Mouse (Mus musculus) R1 (cell line): ENCODE data around the gene R3hdm2.

Experiments used
- DNase-seq: peaks from one replicate; pipeline ENCODE4 v3.0.0-alpha.2; 2018; ENCODE audit warnings: low read depth, low spot score

R3hdm2 gene

DNA sequence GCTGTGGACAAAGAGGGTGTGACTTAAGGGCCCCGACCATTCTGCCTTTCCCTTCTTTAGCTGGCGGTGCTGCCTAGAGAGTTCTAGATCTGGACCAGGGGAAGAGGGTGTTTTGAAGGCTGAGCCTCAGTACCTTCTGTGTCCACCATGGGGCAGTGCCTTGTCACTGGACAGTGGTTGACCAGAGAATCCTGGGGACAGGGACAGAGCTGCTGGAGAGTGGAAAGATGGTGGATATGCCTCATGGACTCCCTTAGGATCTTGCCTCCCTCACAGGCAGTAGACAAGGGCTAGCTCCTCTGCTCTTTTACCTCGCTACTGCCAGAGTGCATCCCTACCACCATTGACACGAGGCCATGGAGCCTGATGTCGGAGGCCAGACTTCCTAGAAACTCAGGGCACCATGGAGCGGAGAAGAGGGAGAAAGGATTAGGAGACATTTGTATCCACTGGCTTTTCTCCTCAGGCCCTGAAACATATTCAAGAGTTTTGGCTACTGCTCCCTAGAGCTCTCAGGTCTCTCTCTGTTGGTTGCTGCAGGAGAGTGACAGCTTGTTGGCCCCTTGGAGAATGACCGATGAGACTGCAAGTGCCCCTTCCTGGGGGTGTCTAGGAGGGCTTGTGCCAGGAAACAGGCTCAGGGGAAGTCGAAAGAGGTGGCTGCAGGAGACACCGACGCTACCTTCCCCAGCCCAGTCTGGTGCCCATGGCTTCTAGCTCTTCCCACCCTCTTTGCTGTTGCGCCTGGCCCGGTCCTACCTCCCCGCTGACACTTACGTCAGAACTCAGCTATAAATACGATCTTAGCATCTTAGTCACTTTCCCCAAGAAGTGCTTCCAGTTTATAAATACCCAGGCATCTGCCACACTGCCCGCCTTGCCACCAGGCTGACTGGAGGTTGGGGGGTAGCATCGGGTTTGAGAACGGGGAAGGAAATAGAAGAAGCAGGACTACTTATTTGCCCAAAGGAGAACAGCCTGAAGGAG lies 25.9 kb upstream of the R3hdm2 start, which contains the start of gene Inhbe:
Inhbe (minus strand) TSS at position 503 of the 987 bp plus-strand sequence.
- DNase-seq: no peak

DNA sequence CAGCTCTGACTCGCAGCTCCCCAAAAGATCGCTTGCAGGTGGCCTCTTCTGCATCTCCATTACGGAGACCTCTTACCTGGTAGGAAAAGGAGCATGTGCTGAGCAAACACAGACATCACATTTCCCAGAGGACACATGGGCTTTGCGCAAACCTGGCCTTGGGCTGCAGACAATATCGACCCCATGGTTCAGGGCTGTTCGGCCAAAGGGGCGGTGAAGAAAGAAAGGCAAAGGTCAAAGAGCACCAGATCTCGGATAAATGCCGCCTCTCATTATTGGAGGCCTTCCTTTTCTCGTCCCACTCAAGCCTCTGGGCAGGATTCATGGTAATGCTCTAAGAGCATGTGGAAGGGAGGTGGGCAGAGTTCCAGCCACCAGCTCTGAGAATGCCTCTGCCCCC lies 24.8 kb upstream of the R3hdm2 start:
- DNase-seq: no peak

DNA sequence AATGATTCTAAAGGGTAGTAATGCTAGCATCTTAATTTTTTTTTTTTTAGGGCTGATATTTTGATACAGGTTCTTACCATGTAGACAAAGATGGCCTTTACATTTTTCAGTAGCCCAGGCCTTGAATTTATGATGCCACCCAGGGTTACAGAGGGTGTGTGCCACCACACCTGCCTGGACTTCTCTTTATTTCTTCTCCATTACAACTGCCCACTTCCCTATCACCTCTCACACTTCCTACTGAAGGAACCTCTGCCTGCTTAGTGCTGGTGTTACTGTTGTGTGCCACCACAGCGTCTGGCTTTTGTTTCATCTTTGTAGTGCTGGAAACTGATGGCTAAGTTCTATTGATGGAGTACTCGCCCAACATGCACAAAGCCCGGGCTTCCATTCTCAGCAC lies 19.4 kb upstream of the R3hdm2 start:
- no peak for DNase-seq

DNA sequence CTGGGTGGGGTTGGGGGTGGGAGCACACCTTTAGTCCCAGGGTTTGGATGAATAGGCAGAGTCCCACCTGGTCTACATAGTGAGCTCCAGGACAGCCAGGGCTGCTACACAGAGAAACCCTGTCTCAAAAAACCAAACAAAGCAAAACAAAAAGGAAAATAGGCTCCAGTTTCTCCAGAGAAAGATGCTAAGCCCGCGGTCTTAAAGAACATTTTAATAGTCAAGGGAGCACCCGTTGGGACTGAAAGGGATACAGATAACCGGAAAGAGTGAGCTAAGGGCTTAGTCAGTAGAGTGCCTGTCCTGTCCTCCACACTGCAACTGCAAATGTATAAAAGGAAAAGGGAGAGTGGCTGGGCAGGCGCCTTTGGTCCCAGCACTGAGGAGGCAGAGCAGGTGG lies 13.0 kb upstream of the R3hdm2 start:
- DNase-seq: peak; percentile 83

DNA sequence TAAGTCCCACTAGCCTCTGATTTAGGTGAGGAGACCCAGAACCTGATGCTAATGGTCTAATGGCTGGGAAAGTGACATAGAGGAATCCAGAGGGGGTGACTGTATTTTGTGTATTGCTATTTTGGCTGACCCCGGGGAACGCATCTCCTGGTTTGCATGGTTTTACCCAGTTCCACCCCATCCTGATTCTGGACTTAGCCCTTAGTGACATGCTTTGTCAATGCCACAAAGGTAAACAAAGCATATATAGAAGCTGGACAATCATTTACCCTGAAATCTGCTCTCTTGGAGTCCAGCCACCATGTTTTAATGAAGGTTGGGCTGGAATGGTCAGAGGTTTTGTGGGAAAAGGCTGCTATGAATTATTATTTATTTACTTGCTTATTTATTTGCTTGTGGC lies 11.9 kb upstream of the R3hdm2 start:
- no peak for DNase-seq

DNA sequence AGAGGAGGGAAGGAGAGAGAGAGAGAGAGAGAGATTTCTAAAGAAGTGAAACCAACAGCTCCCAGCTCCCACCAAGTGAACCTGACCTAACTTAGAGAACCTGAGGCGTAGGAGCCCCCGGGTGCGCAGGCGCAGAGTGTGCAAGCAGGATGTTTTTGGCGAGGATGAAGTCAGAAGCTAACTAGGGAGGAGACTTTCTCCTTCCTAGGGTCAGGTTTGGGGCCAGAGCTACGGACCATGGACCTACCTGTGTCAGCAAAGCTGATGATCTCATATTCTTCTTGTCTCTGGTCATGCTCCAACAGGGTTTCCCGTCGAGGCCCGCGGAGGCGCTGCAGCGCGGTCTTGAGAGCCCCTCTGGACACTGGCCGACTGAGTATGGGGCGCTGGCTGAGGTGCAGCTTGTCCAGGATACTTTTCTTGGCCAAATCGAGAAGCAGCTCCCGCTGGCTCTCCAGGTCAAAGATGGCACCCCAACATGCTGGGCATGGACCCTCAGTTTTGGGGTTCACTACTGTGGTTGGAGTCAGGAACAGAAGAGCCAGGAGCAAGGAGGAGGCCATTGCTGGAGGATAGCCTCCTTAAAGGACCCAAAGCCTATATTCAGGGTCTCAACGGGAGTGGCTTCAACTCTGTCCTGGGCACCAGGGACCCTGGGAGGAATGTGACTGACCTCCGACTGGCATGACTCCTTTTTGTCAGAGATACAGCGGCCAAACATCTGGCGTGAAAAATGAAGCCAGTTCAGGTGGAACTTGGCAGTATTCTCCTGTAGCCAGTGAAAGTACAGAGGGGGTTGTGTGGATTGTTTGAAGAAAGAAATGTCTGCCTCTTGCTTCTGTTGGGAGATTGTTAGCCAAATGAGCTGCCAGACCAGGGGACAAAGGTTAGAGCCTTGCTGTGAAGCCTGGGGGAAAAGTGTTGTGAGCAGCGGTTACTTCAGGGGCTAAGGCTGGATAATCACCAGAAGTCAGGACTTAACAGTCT lies 10.0 kb upstream of the R3hdm2 start, which contains the start of gene Inhbc:
Inhbc (minus strand) TSS at position 598 of the 987 bp plus-strand sequence.
- peak; percentile 45 for DNase-seq

DNA sequence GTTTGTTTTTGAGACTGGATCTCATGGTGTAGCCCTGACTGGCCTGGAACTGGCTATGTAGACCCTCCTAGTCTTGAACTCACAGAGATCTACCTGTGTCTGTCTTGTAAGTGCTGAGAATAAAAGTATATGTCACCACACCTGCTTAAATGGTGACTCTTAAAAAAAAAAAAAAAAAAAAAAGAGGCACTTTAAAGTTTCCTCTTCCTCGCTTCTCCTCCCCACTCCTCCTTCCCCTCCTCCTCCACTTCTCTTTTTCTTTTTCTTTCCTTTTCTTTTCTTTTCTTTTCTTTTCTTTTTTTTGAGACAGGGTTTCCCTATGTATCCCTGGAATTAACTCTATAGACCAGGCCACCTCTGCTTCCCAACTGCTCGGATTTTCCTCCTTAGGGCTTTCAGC lies 9.1 kb upstream of the R3hdm2 start:
- DNase-seq: no peak

DNA sequence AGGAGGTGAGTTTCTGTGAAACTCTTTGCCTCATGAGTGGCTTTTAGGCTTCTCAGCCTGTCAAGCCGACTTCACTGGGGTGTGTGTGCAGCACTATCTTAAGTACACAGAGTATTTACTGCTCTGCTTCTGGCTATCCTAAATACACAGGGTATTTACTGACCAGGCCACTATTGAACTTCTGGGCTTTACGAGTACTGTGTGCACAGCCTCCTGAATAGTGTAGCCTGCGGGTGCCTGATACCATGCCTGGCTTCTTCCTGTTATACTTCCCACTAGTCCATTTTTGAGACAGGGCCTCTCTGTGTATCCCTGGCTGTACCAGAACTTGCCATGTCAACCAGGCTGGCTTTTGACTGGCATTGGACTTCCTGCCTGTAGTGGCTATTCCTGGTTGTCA lies 2.4 kb upstream of the R3hdm2 start:
- no peak for DNase-seq

DNA sequence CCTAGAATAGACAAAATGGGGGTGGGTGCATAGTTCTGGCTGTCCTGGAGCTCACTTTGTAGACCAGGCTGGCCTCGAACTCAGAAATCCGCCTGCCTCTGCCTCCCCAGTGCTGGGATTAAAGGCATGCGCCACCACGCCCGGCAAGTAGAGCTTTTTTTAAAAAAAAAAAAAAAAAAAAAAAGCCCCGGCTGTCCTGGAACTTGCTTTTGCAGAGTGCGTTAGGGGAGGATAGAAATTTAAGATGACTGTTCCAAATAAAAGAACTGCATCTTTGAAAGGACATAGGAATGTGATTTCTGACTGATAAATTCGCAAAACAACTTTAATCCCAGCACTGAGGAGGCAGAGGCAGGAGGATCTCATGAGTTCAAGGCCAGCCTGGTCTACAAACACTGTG lies 473 bp upstream of the R3hdm2 start:
- DNase-seq: no peak

DNA sequence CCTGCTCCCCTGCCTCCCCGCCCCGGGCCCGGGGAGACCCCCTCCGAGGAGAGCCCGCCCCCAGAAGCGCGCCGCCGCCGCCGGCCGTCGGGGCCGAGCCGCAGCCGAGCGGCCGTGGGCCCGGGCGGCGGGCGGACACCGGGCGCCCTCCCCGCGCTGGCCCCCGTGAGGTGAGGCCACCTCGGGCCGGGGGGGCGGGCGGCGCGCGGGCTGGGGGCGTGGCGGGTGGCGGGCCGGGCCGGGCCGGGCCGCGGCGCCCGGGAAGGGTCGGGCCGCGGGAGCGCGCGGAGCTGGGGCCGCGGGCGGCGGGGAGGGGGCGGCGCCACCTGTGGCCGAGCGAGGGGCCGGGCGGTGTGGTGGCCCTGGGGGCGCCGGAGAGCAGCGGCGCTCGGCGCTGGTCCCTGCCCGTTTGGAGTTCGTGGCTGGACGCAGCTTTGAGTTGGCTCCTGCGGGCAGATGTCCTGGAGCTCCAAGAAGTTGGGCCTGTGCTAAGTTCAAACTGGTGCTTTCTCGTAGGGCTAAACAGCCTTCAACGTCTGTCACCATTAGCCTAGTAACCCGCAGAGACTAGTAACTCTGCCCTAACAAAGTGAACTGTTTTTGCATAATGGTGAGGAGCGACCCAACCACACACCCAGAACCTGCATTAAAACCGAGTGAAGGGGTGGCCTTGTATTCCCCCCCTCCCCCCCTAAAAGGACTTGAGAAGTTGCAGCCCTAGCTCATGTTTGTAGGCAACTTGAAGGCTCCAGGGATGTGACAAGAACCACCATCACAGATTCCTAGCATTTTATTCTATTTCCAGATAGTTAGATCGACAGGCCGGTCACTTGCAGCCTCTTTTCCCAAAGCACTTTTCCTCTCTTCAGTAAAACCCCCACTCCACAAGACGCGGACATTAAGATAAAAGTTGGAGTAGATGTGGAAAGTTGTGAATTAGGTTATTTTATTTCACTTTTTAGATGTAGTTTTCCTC lies 928 bp downstream of the R3hdm2 start:
- peak; percentile 77 for DNase-seq

DNA sequence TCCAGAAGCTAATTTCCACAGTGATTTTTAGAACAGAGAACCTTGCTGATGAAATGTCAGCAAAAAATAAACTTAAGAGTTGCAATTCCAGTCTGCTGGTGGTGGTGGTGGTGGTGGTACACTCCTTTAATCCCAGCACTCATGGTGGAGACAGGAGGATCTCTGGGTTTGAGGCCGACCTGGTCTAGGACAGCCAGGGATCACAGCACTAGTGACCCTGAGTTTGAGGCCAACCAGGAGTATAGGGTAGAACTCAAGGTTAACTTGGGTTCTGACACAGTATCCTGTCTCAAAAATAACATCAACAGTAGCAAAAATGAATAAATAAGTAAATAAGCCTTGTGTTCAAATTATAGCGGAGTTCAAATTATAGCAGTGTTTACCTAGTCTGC lies 1.6 kb downstream of the R3hdm2 start:
- DNase-seq: no peak

DNA sequence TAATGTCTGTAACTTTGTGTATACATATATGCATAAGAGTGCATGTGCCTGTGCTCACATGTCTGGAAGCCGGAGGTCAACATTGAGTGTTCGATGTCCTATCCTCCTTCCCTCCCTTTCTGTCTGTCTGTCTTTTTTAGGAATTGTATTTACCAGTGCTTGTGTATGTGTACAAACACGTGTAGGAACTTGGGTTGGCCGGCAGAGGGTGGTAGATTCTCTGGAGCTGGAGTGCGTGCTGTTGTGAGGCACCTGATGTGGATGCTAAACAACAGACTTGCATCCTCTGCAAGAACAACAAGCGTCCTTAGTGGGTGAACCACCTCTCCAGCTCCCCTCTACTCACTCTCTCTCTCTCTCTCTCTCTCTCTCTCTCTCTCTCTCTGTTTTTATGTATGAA lies 11.6 kb downstream of the R3hdm2 start:
- peak; percentile 87 for DNase-seq

DNA sequence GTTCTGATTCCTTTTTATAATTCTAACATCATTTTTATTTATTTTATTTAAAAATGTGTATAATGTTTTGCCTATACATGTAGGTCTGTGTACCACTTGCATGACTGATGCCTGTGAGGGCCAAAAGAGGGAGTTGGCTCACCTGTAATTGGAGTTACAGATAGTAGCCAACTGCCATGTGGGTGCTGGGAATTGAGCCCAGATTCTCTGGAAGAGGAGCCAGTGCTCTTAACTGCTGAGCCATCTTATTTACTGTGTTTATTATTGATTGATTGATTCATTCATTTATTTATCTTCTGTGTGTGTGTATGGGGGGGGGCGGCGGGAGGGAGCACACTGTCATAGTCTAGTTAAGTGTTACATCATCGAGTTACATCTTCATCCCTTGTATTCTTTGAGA lies 24.6 kb downstream of the R3hdm2 start:
- no peak for DNase-seq

DNA sequence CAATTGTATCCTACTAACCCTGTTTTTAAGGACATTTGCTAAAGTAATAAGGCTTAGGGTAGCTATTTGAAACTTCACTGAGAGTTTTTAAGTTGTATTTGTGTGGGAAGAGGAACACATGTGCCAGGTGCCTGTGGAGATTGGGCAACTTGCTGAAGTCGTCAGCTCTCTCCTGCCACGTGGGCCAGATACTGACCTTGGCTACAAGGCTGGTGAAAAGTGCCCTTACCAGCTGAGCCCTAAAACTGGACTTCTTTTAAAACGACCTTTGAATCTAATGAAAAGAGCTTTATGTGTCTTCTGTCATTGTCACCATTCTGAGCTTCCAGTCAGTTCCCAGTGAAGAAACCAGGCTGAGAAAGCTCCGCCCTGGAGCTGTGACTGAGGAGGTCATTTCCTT lies 27.3 kb downstream of the R3hdm2 start:
- DNase-seq: no peak

DNA sequence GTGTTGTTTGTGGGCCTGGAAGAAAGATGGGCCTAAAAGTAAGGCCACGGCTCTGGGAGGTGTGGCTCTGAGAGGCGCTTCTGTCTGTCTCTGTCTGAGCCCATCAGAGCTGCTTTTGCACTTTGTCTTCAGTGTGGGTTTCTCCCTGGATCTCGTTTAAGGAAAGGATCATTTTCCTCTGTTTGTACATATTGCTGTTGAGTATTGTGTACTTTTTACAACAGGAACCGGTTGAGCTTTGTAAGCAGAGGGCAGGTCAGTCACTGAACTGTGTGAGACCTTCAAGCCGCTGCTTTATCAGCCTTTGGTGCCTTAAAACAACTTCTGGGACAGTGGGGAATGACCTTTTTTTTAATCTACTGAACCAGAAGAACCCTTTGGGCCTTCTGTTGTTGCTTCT lies 32.0 kb downstream of the R3hdm2 start:
- DNase-seq: no peak

DNA sequence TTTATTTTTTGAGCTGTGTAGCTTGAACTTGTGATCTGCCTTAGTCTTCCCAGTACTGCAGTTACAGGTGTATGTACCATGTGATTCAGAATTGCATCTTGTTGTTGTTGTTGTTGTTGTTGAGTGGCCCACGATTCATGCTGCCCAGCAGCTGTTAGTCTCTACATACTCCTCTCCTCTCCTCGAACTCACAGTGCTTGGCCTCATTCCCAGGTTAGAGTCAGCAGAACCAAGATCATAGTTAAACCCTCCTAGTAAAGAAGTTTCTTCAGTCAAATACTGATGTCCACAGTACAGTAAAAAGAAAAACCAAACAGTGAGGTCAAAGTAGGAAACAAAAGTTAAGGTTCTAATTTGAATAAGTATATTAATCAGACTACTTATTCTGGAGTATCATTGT lies 32.6 kb downstream of the R3hdm2 start:
- no peak for DNase-seq

DNA sequence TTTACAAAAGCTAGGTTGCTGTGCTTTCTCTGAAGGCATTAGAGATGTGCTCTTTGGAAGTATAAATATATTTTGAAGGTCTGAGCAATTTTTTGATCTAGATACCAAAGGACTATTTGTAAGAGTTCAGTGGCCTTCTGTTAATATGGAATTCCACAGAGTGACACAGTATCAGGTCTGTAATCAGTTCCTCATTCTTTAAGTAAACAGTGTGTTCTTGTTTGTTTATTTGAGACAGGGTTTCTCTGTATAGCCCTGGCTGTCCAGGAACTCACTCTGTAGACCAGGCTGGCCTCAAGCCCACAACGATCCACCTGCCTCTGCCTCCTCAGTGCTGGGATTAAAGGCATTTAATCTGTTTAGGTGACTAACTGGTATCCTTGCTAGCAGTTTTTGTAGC lies 33.5 kb downstream of the R3hdm2 start:
- DNase-seq: no peak

DNA sequence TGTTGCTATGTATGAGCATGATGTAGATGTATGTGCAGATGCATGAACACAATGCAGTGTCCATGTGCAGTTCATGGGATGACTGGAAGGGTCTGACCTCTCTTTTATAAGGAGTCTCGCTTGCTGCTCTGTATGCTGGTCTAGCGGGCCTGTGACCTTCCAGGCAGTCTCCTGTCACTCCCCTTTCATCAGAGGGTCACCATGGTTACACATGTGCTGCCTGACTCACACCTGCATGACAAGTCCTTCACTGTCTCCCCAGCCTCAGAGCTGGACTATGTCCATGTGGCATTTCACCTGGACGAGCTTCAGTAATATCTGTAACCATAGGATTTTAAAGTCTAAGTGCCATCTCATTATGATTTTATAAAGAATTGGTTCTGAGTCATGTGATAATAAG lies 34.0 kb downstream of the R3hdm2 start:
- no peak for DNase-seq

DNA sequence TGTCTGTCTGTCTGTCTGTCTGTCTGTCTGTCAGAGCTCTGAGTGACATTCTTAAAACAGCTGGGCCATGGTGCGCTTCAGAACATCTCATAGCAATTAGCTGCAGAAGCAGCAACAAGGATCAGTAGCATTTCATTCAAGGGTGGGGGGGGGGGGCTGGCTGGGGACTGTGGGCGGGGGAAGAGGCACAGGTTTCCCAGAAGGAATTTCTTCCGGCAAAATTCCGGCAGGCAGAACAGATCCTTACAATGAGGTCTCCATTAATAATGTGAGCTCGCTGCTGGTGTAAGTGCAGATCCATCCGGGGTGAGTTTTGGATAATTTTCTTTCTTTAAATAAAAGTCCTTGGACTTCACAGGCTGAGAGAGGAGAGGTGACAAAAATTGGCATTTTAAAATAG lies 40.0 kb downstream of the R3hdm2 start:
- DNase-seq: no peak

DNA sequence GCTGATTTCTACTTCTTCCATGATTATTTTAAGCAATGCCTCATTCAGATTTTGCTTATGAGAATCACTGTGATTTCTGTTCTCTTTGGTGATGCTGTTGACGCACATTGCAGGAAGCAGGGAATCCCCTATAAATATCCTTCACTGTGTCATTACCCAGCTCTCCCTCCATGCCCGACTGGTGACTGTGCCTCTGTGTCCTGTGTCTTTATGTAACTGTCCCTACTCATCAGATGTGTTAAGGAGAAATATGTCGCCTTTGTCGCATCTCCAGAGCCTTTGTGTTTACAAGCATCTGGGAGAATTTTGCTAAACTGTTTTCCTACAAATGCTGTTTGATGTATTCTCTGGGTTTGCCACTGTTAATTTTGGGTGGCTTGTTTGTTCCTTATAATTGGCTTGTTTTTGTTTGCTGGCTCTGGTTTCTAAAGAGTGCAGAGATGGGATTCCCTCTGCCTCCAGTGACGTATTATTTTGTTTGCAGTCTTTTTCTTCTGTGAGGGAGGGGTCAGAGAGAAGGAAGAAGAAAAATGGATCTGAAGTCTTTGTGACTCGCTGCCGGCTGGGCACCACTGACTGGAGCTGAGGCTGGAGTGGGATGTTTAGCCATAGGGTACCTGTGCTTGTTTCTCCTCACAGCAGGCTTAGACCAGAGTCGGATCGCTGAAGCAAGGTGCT lies 40.7 kb downstream of the R3hdm2 start:
- no peak for DNase-seq
